Comparison of ENCODE assay signal across 20 mouse cellular contexts in genomic region chr3:83827684-83828083, GRCm38 (mm10).
"Had no signal": no experiment of that assay in that cellular context is flagged by ENCODE, and none has a peak within 500 bp of the region (broad histone marks: within the 10 kb centered on the region; RNA-seq: fewer than 3 reads in every experiment).

No protein-coding gene starts in this region.

- H3K27me3 ChIP-seq: intestine, embryonic 15.5 days; liver, embryonic 12.5 days; liver, embryonic 15.5 days; lung, embryonic 15.5 days; midbrain, embryonic 12.5 days; midbrain, embryonic 15.5 days; neural tube, embryonic 12.5 days; neural tube, embryonic 15.5 days had no signal

- H3K4me2 ChIP-seq: intestine, embryonic 15.5 days; liver, embryonic 12.5 days; liver, embryonic 15.5 days; lung, embryonic 15.5 days; midbrain, embryonic 12.5 days; midbrain, embryonic 15.5 days; neural tube, embryonic 12.5 days; neural tube, embryonic 15.5 days had no signal

- H3K27ac ChIP-seq: intestine, embryonic 15.5 days; layer of hippocampus, adult 2 months; liver, embryonic 12.5 days; liver, embryonic 15.5 days; macrophage; midbrain, embryonic 12.5 days; midbrain, embryonic 15.5 days; neural tube, embryonic 12.5 days had no signal

- H3K4me1 ChIP-seq: intestine, embryonic 15.5 days; liver, embryonic 12.5 days; liver, embryonic 15.5 days; lung, embryonic 15.5 days; midbrain, embryonic 12.5 days; midbrain, embryonic 15.5 days; neural tube, embryonic 12.5 days; neural tube, embryonic 15.5 days had no signal

- ATAC-seq: liver, embryonic 12.5 days had no signal

- H3K9me3 ChIP-seq: intestine, embryonic 15.5 days; liver, embryonic 12.5 days; liver, embryonic 15.5 days; lung, embryonic 15.5 days; midbrain, embryonic 12.5 days; midbrain, embryonic 15.5 days; neural tube, embryonic 12.5 days; neural tube, embryonic 15.5 days had no signal

- H3K4me3 ChIP-seq: intestine, embryonic 15.5 days; layer of hippocampus, adult 2 months; liver, embryonic 12.5 days; liver, embryonic 15.5 days; lung, embryonic 15.5 days; midbrain, embryonic 12.5 days; midbrain, embryonic 15.5 days; neural tube, embryonic 12.5 days; neural tube, embryonic 15.5 days had no signal

- H3K9ac ChIP-seq: intestine, embryonic 15.5 days; liver, embryonic 12.5 days; liver, embryonic 15.5 days; lung, embryonic 15.5 days; midbrain, embryonic 12.5 days; midbrain, embryonic 15.5 days; neural tube, embryonic 12.5 days; neural tube, embryonic 15.5 days had no signal

- DNase-seq: kidney, adult 11 months; kidney, adult 8-10 months; kidney, postnatal 14 days; layer of hippocampus, adult 9-11 months; liver; lung, adult 18-20 months; right cerebral cortex, adult 18-20 months; right cerebral cortex, postnatal 14 days; right cerebral cortex, postnatal 4 days; thymus, postnatal 25 days had no signal

- H3K36me3 ChIP-seq: intestine, embryonic 15.5 days; liver, embryonic 12.5 days; liver, embryonic 15.5 days; lung, embryonic 15.5 days; midbrain, embryonic 12.5 days; midbrain, embryonic 15.5 days; neural tube, embryonic 12.5 days; neural tube, embryonic 15.5 days had no signal
